Mouse (Mus musculus) intestine, embryonic 14.5 days (tissue): Measurements from ENCODE around the gene Vtcn1. TPM values are rescaled to one million over a fixed set of nuclear protein-coding genes. Genes with fewer than 3 reads are reported as not detected.

Source experiments
- ATAC-seq: fragments of 200-750 bp; cut with Nextera tagmentation; replicated peaks from 2 replicates; pipeline ENCODE4 v1.8.0; 2017; ENCODE audit warnings: low read depth, moderate number of reproducible peaks, moderate TSS enrichment, moderate library complexity; ENCODE audit not compliant: low FRiP score, low TSS enrichment
- DNase-seq: peaks from one replicate; pipeline ENCODE4 v3.0.0-alpha.2; 2018; ENCODE audit warnings: low spot score
- H3K27ac ChIP-seq: fragments of 300-500 bp; sonication (generic); 2 replicates; pipeline ENCODE4 v1.5.1; 2014; ENCODE audit warnings: low read depth, mild to moderate bottlenecking, control low read depth
- H3K27me3 ChIP-seq: fragments of 300-500 bp; sonication (generic); replicated peaks from 2 replicates; pipeline ENCODE4 v1.6.1; 2014; ENCODE audit warnings: low read length, control low read depth; ENCODE audit not compliant: control insufficient read depth, insufficient read depth
- H3K36me3 ChIP-seq: fragments of 300-500 bp; sonication (generic); 2 replicates; pipeline ENCODE4 v1.6.1; 2014; ENCODE audit warnings: low read length, control low read depth; ENCODE audit not compliant: control insufficient read depth, insufficient read depth
- H3K4me1 ChIP-seq: fragments of 300-500 bp; sonication (generic); replicated peaks from 2 replicates; pipeline ENCODE4 v1.6.1; 2014; ENCODE audit warnings: low read length, control low read depth, mixed read lengths; ENCODE audit not compliant: control insufficient read depth, insufficient read depth
- H3K4me2 ChIP-seq: fragments of 300-500 bp; sonication (generic); 2 replicates; pipeline ENCODE4 v1.6.1; 2014; ENCODE audit warnings: low read length
- H3K4me3 ChIP-seq: fragments of 300-500 bp; sonication (generic); 2 replicates; pipeline ENCODE4 v1.5.1; 2014; ENCODE audit warnings: low read depth, low read length, control low read depth, mixed read lengths
- H3K9ac ChIP-seq: fragments of 300-500 bp; sonication (generic); 2 replicates; pipeline ENCODE4 v1.6.1; 2014; ENCODE audit warnings: mild to moderate bottlenecking, low read length
- H3K9me3 ChIP-seq: fragments of 300-500 bp; sonication (generic); 2 replicates; pipeline ENCODE4 v1.6.1; 2016; ENCODE audit warnings: low read length, control low read depth; ENCODE audit not compliant: control insufficient read depth
- WGBS: fragments of 180-500 bp; shearing (Covaris S2); extraction: QIAGEN DNeasy Blood & Tissue Kit; methylation state at CpG from one replicate; pipeline ENCODE4 v1.1.7; 2014; 5-methylcytosine and 5-hydroxymethylcytosine counted together
- polyA plus RNA-seq: library from polyadenylated mRNA; unstranded; fragments of >200 nt; fragmentation: Nextera tagmentation; extraction: Ambion mirVana; gene quantifications from 2 replicates; pipeline ENCODE4 v1.2.1, GENCODE M21; 2014

Vtcn1 gene
- polyA plus RNA-seq, 1 experiment from 2014 or later, result 0.32 TPM

GRCm38 (mm10) chr3:100861307-100862303 is 36.3 kb downstream of the Vtcn1 start:
- no peaks in the 10 kb centered on the region for H3K36me3 ChIP-seq
- H3K9ac ChIP-seq, result no peak overlapping the region
- DNase-seq, result no peak
- no peak overlapping the region for H3K27ac ChIP-seq
- H3K4me2 ChIP-seq, result no peak overlapping the region
- ATAC-seq, result no peak
- peaks cover 7% of the 10 kb centered on the region; the same call in 1 of the 2 replicates for H3K4me1 ChIP-seq
- no peaks in the 10 kb centered on the region for H3K27me3 ChIP-seq
- WGBS, result 82% methylated on average over 23 of the region's 23 CpGs
- H3K9me3 ChIP-seq, result no peaks in the 10 kb centered on the region
- no peak overlapping the region for H3K4me3 ChIP-seq

- no peaks in the 10 kb centered on the region for H3K4me1 ChIP-seq
- no peaks in the 10 kb centered on the region for H3K9me3 ChIP-seq
- no peak overlapping the region for H3K4me3 ChIP-seq
- no peaks in the 10 kb centered on the region for H3K27me3 ChIP-seq
- H3K27ac ChIP-seq, result no peak overlapping the region
- no peak overlapping the region for H3K4me2 ChIP-seq
- H3K36me3 ChIP-seq, result no peaks in the 10 kb centered on the region
- DNase-seq (no peak), ATAC-seq (no peak)
- 81% methylated on average over 5 of the region's 5 CpGs for WGBS
- H3K9ac ChIP-seq, result no peak overlapping the region
Observed at GRCm38 (mm10) chr3:100866946-100867345, 41.7 kb downstream of the Vtcn1 start.

DNA sequence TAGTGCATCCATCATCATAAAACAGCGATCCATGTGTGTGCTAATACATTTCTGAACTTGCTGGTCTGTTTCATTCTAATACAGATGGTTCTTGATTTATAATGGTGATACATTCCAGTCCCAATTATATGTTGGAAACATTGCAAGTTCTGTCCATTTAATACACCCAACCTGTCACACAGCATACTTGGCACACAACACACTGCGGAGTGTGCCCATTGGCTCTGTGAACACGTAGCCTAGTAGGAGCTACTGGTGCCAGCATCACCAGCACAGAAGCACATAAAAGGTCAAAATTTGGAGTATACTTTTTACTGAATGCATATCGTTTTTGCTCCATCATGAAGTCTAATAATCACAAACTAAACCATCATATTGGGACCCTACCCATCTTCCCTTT is 51.8 kb downstream of the Vtcn1 start:
- ATAC-seq, result no peak
- H3K36me3 ChIP-seq, result no peaks in the 10 kb centered on the region
- no peak overlapping the region for H3K27ac ChIP-seq
- H3K4me2 ChIP-seq, result no peak overlapping the region
- no peak for DNase-seq
- no peaks in the 10 kb centered on the region for H3K4me1 ChIP-seq
- WGBS, result 91% methylated on average over 4 of the region's 4 CpGs
- H3K27me3 ChIP-seq, result no peaks in the 10 kb centered on the region
- H3K9me3 ChIP-seq, result no peaks in the 10 kb centered on the region
- H3K4me3 ChIP-seq, result no peak overlapping the region
- no peak overlapping the region for H3K9ac ChIP-seq

DNA sequence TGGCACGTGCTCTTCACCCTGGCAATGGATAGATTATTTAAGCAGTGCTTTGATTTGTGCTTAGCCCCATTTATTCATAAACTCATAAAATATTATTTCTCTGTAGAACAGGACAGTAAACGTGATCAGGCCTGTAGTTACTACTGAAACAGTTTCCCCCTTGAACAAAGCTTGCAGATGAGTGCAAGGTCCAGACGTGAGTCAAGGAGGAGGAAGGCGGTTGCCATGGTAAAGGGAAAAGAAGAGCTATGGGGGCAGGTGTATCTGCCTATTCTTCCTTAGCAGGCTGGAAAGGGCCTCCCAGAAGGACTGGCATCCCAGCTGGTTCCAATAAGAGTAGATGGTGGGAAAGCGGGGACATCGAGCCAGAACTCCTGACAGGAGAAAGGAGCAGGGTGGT is 56.1 kb downstream of the Vtcn1 start:
- Histone ChIP-seq H3K4me2 (no peak overlapping the region), H3K4me1 (no peaks in the 10 kb centered on the region), H3K4me3 (no peak overlapping the region), H3K27ac (no peak overlapping the region), H3K9me3 (no peaks in the 10 kb centered on the region), H3K27me3 (no peaks in the 10 kb centered on the region), H3K9ac (no peak overlapping the region), H3K36me3 (no peaks in the 10 kb centered on the region)
- DNase-seq (no peak), ATAC-seq (no peak)
- 74% methylated on average over 6 of the region's 6 CpGs for WGBS

DNA sequence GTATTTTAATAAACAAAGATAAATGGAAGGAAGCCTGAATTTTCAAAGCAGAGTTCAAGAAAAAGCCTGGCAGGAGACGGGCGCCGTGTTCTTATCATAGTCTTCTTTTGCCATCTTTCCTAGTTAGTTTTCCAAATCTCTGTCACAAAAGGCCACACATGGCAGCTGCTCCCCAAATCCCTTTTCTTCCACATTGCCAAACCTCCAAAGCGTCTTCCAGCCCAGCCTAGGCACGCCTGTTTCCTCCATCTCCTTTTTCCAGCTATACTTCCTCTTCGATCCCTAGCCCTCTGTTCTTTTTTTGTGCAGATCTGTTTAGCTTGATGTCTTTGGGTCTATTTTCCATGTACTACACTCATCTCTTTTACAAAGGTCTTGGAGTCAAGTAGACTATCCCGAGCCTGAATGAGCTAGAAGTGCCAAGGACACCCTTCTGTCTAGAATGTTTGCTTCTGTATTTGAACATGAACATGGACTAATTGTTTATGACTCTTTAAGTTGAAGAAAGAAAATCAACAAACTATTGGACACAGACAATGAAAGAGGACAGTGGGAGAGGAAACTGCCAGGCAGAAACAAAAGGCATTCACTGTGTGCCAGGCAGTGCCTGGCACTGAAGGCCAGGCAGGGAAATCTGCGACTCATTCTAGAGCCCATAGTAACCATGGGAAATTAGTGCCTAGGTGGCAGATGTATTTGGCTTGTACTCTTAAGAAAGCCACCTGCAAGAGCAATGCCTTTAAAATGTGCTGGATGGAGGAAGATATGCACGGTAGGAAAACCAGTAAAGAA is 56.8 kb downstream of the Vtcn1 start:
- no peak overlapping the region for H3K27ac ChIP-seq
- ATAC-seq, result no peak
- no peaks in the 10 kb centered on the region for H3K9me3 ChIP-seq
- H3K36me3 ChIP-seq, result no peaks in the 10 kb centered on the region
- no peaks in the 10 kb centered on the region for H3K4me1 ChIP-seq
- DNase-seq, result no peak
- H3K27me3 ChIP-seq, result no peaks in the 10 kb centered on the region
- H3K9ac ChIP-seq, result no peak overlapping the region
- no peak overlapping the region for H3K4me2 ChIP-seq
- WGBS, result 86% methylated on average over 9 of the region's 9 CpGs
- no peak overlapping the region for H3K4me3 ChIP-seq

DNA sequence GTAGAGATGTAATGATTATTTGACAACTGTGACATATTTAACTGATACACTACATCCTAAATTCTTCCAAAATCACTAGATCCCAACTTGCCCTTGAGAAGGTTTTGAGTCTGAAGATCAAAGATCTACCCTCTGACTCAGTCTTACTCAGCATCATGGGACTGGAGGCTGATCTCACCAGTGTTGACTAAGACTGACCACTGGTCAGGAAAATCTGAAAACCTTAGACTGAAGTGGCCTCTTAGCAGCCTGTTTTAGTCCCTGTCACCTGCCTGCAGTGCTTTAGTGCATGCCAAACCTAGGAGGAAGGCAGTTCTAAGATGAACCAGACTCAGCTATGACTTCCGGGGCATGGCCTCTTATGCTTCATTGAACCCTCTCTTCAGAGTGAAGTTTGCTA is 64.0 kb downstream of the Vtcn1 start:
- no peak for DNase-seq
- 88% methylated on average over 1 of the region's 1 CpGs for WGBS

GRCm38 (mm10) chr3:100890406-100890805 is 65.1 kb downstream of the Vtcn1 start:
- no peak overlapping the region for H3K27ac ChIP-seq
- no peaks in the 10 kb centered on the region for H3K36me3 ChIP-seq
- no peaks in the 10 kb centered on the region for H3K27me3 ChIP-seq
- DNase-seq (no peak), ATAC-seq (no peak)
- no peak overlapping the region for H3K9ac ChIP-seq
- no peaks in the 10 kb centered on the region for H3K4me1 ChIP-seq
- no peak overlapping the region for H3K4me3 ChIP-seq
- no peak overlapping the region for H3K4me2 ChIP-seq
- no peaks in the 10 kb centered on the region for H3K9me3 ChIP-seq
- WGBS, result 93% methylated on average over 3 of the region's 3 CpGs

More for the DNA sequence above, 64.0 kb downstream of the Vtcn1 start:
- Histone ChIP-seq H3K9me3 (no peaks in the 10 kb centered on the region), H3K4me3 (no peak overlapping the region), H3K36me3 (no peaks in the 10 kb centered on the region), H3K4me1 (no peaks in the 10 kb centered on the region), H3K27ac (no peak overlapping the region), H3K4me2 (no peak overlapping the region), H3K9ac (no peak overlapping the region), H3K27me3 (no peaks in the 10 kb centered on the region)
- ATAC-seq, result no peak

DNA sequence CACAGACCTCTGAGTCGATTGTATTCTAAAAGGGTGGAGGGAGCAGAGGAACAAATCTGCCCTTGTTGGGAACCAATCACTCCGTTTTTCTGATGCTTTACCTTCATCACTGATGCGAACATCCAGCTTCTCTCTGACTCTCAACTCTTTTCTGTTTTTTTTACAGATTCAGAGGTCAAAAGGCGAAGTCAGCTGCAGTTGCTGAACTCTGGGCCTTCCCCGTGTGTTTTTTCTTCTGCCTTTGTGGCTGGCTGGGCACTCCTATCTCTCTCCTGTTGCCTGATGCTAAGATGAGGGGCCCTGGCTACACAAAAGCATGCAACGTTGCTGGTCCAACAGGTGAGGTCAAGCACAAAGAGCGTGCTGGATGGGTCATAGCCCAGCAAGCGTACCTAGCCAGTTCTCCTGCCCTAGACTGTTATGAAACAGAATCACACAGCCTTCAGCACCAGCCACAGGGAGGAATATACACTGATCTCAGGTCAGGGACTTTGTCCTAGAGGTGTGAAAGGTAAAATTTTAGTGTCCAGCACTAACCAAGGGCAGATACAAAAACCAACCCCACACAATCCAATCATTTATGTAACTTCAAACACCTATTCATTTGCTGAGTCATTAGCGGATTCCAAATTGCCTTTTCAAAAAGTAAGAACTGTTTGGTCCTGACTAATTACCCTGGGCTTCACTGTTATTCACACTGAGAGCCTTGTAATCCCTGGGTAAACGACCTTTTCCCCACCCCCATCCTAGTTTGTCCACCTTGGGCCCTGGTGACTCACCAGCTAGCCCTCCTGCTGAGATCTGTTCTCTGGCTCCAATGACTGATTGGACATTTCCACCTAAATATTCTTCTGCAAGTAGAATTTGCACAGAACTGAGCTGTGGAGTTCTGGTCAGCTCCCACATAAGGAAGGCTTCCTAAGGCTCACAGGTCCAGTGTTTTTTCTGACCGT is 67.4 kb downstream of the Vtcn1 start:
- H3K36me3 ChIP-seq, result no peaks in the 10 kb centered on the region
- no peak overlapping the region for H3K9ac ChIP-seq
- no peaks in the 10 kb centered on the region for H3K4me1 ChIP-seq
- no peak overlapping the region for H3K4me2 ChIP-seq
- ATAC-seq (no peak), DNase-seq (no peak)
- H3K4me3 ChIP-seq, result no peak overlapping the region
- 61% methylated on average over 11 of the region's 11 CpGs for WGBS
- H3K9me3 ChIP-seq, result no peaks in the 10 kb centered on the region
- no peak overlapping the region for H3K27ac ChIP-seq
- no peaks in the 10 kb centered on the region for H3K27me3 ChIP-seq
